Mouse (Mus musculus): ENCODE results near the gene Izumo4. TPM values are rescaled to one million over a fixed set of nuclear protein-coding genes. Genes with fewer than 3 reads are reported as not detected.

The Izumo4 gene
- polyA plus RNA-seq, 1 experiment from 2014 or later = 22.3 TPM

DNA sequence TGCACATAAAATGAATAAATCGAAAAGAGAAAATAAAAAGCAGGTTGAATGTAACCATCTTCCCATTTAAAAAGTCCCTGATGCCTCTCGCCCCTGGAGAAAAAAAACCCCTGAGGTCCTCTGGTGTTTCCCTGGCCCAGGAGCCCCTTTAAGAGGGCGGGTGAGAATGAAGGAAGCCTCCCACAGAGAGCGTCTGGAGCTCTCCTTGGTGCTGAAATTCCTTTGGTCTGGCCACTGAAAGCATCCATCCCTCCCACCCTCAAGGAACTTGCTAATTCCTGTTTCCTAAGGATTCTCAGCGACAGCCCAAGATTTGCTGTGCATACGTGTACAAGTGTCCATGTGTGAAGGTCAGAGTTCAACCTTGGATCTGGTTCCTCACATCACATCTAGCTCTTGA, 46.6 kb downstream of the Izumo4 start:
- no peaks in the 10 kb centered on the region for H3K9me3 ChIP-seq
- peaks cover 26% of the 10 kb centered on the region for H3K4me1 ChIP-seq (replicated peaks)
- no peak overlapping the region for H3K9ac ChIP-seq
- no peaks in the 10 kb centered on the region for H3K36me3 ChIP-seq
- ATAC-seq = no peak
- H3K27me3 ChIP-seq (replicated peaks) = no peaks in the 10 kb centered on the region
- 8% methylated on average over 6 of the region's 6 CpGs for WGBS
- H3K4me3 ChIP-seq (replicated peaks) = no peak overlapping the region
- no peak overlapping the region for H3K4me2 ChIP-seq (replicated peaks)
- no peak overlapping the region for H3K27ac ChIP-seq

DNA sequence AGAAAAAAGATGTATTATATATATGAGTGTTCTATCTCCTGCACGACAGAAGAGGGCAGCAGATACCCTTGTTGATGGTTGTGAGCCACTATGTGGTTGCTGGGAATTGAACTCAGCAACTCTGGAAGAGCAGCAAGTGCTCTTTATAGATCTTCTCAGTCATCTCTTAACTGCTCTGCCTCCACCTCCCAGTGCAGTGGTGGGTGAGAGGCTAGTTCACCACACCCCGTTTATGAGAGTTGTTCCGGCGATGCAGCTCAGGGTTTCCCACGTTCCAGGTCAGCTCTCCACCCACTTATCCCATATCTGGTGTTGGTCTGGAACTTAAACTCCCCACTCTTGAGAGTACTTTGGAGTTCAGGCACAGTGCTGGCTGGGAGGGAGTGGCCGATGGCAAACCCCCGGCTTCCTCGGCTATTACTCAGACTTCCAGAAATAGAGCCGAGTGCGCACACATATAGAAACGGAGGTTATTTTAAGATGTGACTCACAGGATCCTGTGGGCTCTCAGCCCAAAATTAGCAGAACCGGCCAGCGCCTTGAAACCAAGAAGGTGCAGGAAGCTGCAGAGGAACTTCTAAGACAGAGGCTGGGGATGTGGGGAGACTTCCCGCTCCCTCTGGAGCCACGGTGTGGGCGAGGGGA, 49.3 kb downstream of the Izumo4 start:
- ATAC-seq = peak; percentile 29
- peak overlapping the region; percentile 34; the same call in 1 of the 2 replicates for H3K9ac ChIP-seq
- H3K4me1 ChIP-seq (replicated peaks) = peaks cover 33% of the 10 kb centered on the region
- peak overlapping the region; percentile 66 for H3K4me2 ChIP-seq (replicated peaks)
- H3K27ac ChIP-seq = peak overlapping the region; percentile 90
- H3K27me3 ChIP-seq (replicated peaks) = no peaks in the 10 kb centered on the region
- no peaks in the 10 kb centered on the region for H3K9me3 ChIP-seq
- H3K36me3 ChIP-seq = no peaks in the 10 kb centered on the region
- H3K4me3 ChIP-seq (replicated peaks) = peak overlapping the region; percentile 31
- WGBS = 3% methylated on average over 16 of the region's 16 CpGs

DNA sequence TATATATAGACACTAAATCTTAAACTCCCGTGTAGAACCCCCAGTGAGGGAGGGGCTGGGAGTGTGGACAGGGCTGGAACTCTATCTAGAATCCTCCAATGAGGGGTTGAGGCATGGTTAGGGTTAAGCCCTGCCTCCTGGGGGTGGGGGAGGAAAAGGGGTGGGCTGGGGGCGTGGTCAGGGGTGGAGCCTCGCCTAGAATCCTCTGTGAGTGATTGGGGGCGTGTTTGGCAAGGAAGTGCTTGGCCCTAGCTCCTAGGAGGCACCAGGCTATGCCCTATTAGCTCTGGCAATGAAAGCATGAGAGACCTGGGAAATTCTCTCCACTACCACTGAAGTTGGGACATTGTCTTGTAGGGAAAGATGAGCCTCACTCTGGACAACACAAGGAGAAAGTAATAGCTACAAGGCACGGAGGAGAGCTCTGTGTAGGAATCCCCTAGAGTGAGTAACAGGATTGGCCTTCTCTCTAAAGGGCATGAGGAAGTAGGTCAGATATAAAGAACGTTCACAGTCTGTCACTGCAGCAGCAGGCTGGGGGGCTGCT, 50.2 kb downstream of the Izumo4 start:
- no peak overlapping the region for H3K9ac ChIP-seq

GRCm38 (mm10) chr10:80754594-80755290, 52.8 kb downstream of the Izumo4 start, which contains the start of gene Dot1l:
Gene Dot1l (plus strand): TSS chr10:80755206.
- ATAC-seq = peak; percentile 92
- Histone ChIP-seq H3K4me3 (replicated peaks) (peak within 1 kb of the TSS; percentile 94), H3K4me2 (replicated peaks) (peak within 1 kb of the TSS; percentile 88), H3K36me3 (no peaks in the 10 kb centered on the region), H3K27ac (peak within 1 kb of the TSS; percentile 79), H3K4me1 (replicated peaks) (peaks cover 45% of the 10 kb centered on the region), H3K9ac (peak within 1 kb of the TSS; percentile 83), H3K9me3 (no peaks in the 10 kb centered on the region), H3K27me3 (replicated peaks) (no peaks in the 10 kb centered on the region)
- under 1% methylated on average over 57 of the region's 57 CpGs for WGBS

More for the DNA sequence above, 50.2 kb downstream of the Izumo4 start:
- H3K9me3 ChIP-seq = no peaks in the 10 kb centered on the region
- peak overlapping the region; percentile 90 for H3K27ac ChIP-seq
- peaks cover 41% of the 10 kb centered on the region for H3K4me1 ChIP-seq (replicated peaks)
- no peaks in the 10 kb centered on the region for H3K27me3 ChIP-seq (replicated peaks)
- H3K4me2 ChIP-seq (replicated peaks) = peak overlapping the region; percentile 66
- peak overlapping the region; percentile 31 for H3K4me3 ChIP-seq (replicated peaks)
- no peaks in the 10 kb centered on the region for H3K36me3 ChIP-seq
- WGBS = 2% methylated on average over 6 of the region's 6 CpGs
- peak; percentile 78 for ATAC-seq

Other genes with a start within 250 kb of the Izumo4 start
- gene Onecut3, start 207.3 kb upstream of the Izumo4 start, polyA plus RNA-seq (2015; fragmentation: Nextera tagmentation; extraction: Ambion mirVana) = 0.06 and 0.10 TPM in 2 replicates
- 0.09 and 0.19 TPM in 2 replicates for gene Atp8b3, start 163.1 kb upstream of the Izumo4 start, polyA plus RNA-seq (2015; fragmentation: Nextera tagmentation; extraction: Ambion mirVana)
- 23.6 and 25.0 TPM in 2 replicates for gene Rexo1, start 140.6 kb upstream of the Izumo4 start, polyA plus RNA-seq (2015; fragmentation: Nextera tagmentation; extraction: Ambion mirVana)
- 8.3 TPM in 2 replicates for gene Klf16, start 124.9 kb upstream of the Izumo4 start, polyA plus RNA-seq (2015; fragmentation: Nextera tagmentation; extraction: Ambion mirVana)
- 95.7 and 101 TPM in 2 replicates for gene Abhd17a, start 111.8 kb upstream of the Izumo4 start, polyA plus RNA-seq (2015; fragmentation: Nextera tagmentation; extraction: Ambion mirVana)
- 105 and 114 TPM in 2 replicates for gene Scamp4, start 99.3 kb upstream of the Izumo4 start, polyA plus RNA-seq (2015; fragmentation: Nextera tagmentation; extraction: Ambion mirVana)
- 6.4 and 6.6 TPM in 2 replicates for gene Adat3, start 99.3 kb upstream of the Izumo4 start, polyA plus RNA-seq (2015; fragmentation: Nextera tagmentation; extraction: Ambion mirVana)
- 3.9 and 4.1 TPM in 2 replicates for gene Gm49322, start 96.2 kb upstream of the Izumo4 start, polyA plus RNA-seq (2015; fragmentation: Nextera tagmentation; extraction: Ambion mirVana)
- 134 and 152 TPM in 2 replicates for gene Csnk1g2, start 79.3 kb upstream of the Izumo4 start, polyA plus RNA-seq (2015; fragmentation: Nextera tagmentation; extraction: Ambion mirVana)
- 54.9 and 62.4 TPM in 2 replicates for gene Btbd2, start 45.1 kb upstream of the Izumo4 start, polyA plus RNA-seq (2015; fragmentation: Nextera tagmentation; extraction: Ambion mirVana)
- gene Mknk2, start 24.1 kb upstream of the Izumo4 start, polyA plus RNA-seq (2015; fragmentation: Nextera tagmentation; extraction: Ambion mirVana) = 68.8 and 73.0 TPM in 2 replicates
- 40.4 and 43.0 TPM in 2 replicates for gene Mob3a, start 207 bp upstream of the Izumo4 start, polyA plus RNA-seq (2015; fragmentation: Nextera tagmentation; extraction: Ambion mirVana)
- 70.5 and 71.4 TPM in 2 replicates for gene Ap3d1, start 40.1 kb downstream of the Izumo4 start, polyA plus RNA-seq (2015; fragmentation: Nextera tagmentation; extraction: Ambion mirVana)
- 12.0 and 14.2 TPM in 2 replicates for gene Dot1l, start 53.0 kb downstream of the Izumo4 start, polyA plus RNA-seq (2015; fragmentation: Nextera tagmentation; extraction: Ambion mirVana)
- gene Sf3a2, start 96.0 kb downstream of the Izumo4 start, polyA plus RNA-seq (2015; fragmentation: Nextera tagmentation; extraction: Ambion mirVana) = 63.7 and 69.7 TPM in 2 replicates
- 132 and 133 TPM in 2 replicates for gene Plekhj1, start 96.4 kb downstream of the Izumo4 start, polyA plus RNA-seq (2015; fragmentation: Nextera tagmentation; extraction: Ambion mirVana)
- not detected in 2 replicates for gene Amh, start 103.1 kb downstream of the Izumo4 start, polyA plus RNA-seq (2015; fragmentation: Nextera tagmentation; extraction: Ambion mirVana)
- 0.88 and 1.2 TPM in 2 replicates for gene Jsrp1, start 111.3 kb downstream of the Izumo4 start, polyA plus RNA-seq (2015; fragmentation: Nextera tagmentation; extraction: Ambion mirVana)
- gene Oaz1, start 124.5 kb downstream of the Izumo4 start, polyA plus RNA-seq (2015; fragmentation: Nextera tagmentation; extraction: Ambion mirVana) = 1,393 and 1,601 TPM in 2 replicates
- 0.05 and 0.09 TPM in 2 replicates for gene Lingo3, start 141.9 kb downstream of the Izumo4 start, polyA plus RNA-seq (2015; fragmentation: Nextera tagmentation; extraction: Ambion mirVana)
- gene Lsm7, start 153.0 kb downstream of the Izumo4 start, polyA plus RNA-seq (2015; fragmentation: Nextera tagmentation; extraction: Ambion mirVana) = 270 and 286 TPM in 2 replicates
- gene Sppl2b, start 153.1 kb downstream of the Izumo4 start, polyA plus RNA-seq (2015; fragmentation: Nextera tagmentation; extraction: Ambion mirVana) = 34.8 and 37.8 TPM in 2 replicates
- 0.05 TPM in 1 of 2 replicates, not detected in the other for gene Tmprss9, start 169.7 kb downstream of the Izumo4 start, polyA plus RNA-seq (2015; fragmentation: Nextera tagmentation; extraction: Ambion mirVana)
- 363 and 364 TPM in 2 replicates for gene Timm13, start 198.8 kb downstream of the Izumo4 start, polyA plus RNA-seq (2015; fragmentation: Nextera tagmentation; extraction: Ambion mirVana)
- 41.0 and 42.6 TPM in 2 replicates for gene Lmnb2, start 216.1 kb downstream of the Izumo4 start, polyA plus RNA-seq (2015; fragmentation: Nextera tagmentation; extraction: Ambion mirVana)
- gene Gadd45b, start 227.9 kb downstream of the Izumo4 start, polyA plus RNA-seq (2015; fragmentation: Nextera tagmentation; extraction: Ambion mirVana) = 26.6 and 29.9 TPM in 2 replicates

All from intestine, embryonic 15.5 days (tissue).